Mouse (Mus musculus) embryonic fibroblast, embryonic 13.5 days (primary cell): Measurements from ENCODE around the gene Cdyl. TPM values are rescaled to one million over a fixed set of nuclear protein-coding genes. Genes with fewer than 3 reads are reported as not detected.

ENCODE experiments used
- H3K27ac ChIP-seq: 2 replicates; pipeline ENCODE4 v1.5.1; 2012; ENCODE audit warnings: low read length, control low read depth, inconsistent platforms; ENCODE audit not compliant: insufficient read depth
- H3K4me1 ChIP-seq: 2 replicates; pipeline ENCODE4 v1.6.1; 2011; ENCODE audit warnings: low read length; ENCODE audit not compliant: control insufficient read depth, insufficient read depth
- H3K4me3 ChIP-seq: 2 replicates; pipeline ENCODE4 v1.5.1; 2011; ENCODE audit warnings: mild to moderate bottlenecking, control low read depth, low read length; ENCODE audit not compliant: insufficient read depth
- CTCF ChIP-seq: IDR thresholded peaks from 2 replicates; pipeline ENCODE4 v1.5.1; 2011; ENCODE audit warnings: mild to moderate bottlenecking, control low read depth, low read length, moderate library complexity, borderline replicate concordance; ENCODE audit not compliant: insufficient read depth
- POLR2A ChIP-seq: IDR thresholded peaks from 2 replicates; pipeline ENCODE4 v1.6.1; 2011; ENCODE audit warnings: low read depth, mild to moderate bottlenecking, control low read depth, low read length, moderate library complexity
- polyA plus RNA-seq: library from polyadenylated mRNA; stranded (reverse); fragments of >200 nt; gene quantifications from 2 replicates; pipeline ENCODE4 v1.2.4, GENCODE M21; 2011; ENCODE audit warnings: low read depth; ENCODE audit not compliant: missing spikeins, insufficient read length

The Cdyl gene
- polyA plus RNA-seq, 1 experiment, result 23.5 TPM

GRCm38 (mm10) chr13:35790431-35790830 lies 130.8 kb downstream of the Cdyl start:
- no peak overlapping the region for H3K27ac ChIP-seq
- TF ChIP-seq POLR2A (no peak), CTCF (no peak)
- no peak overlapping the region for H3K4me3 ChIP-seq
- no peaks in the 10 kb centered on the region for H3K4me1 ChIP-seq

GRCm38 (mm10) chr13:35794309-35794708 lies 134.7 kb downstream of the Cdyl start:
- H3K4me3 ChIP-seq, result no peak overlapping the region
- no peak for TF ChIP-seq POLR2A
- TF ChIP-seq CTCF, result no peak
- H3K4me1 ChIP-seq, result 0 out of 2 replicates have a peak, but pooled peaks cover 4% of the 10 kb centered on the region
- H3K27ac ChIP-seq, result no peak overlapping the region

- Histone ChIP-seq H3K27ac (no peak overlapping the region), H3K4me1 (0 out of 2 replicates have a peak, but pooled peaks cover 4% of the 10 kb centered on the region), H3K4me3 (no peak overlapping the region)
- TF ChIP-seq POLR2A (no peak), CTCF (no peak)
Measured at GRCm38 (mm10) chr13:35794774-35795173, 135.1 kb downstream of the Cdyl start.

GRCm38 (mm10) chr13:35795887-35796286 lies 136.3 kb downstream of the Cdyl start:
- Histone ChIP-seq H3K4me1 (0 out of 2 replicates have a peak, but pooled peaks cover 4% of the 10 kb centered on the region), H3K4me3 (no peak overlapping the region), H3K27ac (no peak overlapping the region)
- TF ChIP-seq POLR2A, result no peak
- no peak for TF ChIP-seq CTCF

GRCm38 (mm10) chr13:35796352-35796751 lies 136.7 kb downstream of the Cdyl start:
- H3K4me3 ChIP-seq, result no peak overlapping the region
- no peak for TF ChIP-seq POLR2A
- TF ChIP-seq CTCF, result no peak
- no peak overlapping the region for H3K27ac ChIP-seq
- 0 out of 2 replicates have a peak, but pooled peaks cover 4% of the 10 kb centered on the region for H3K4me1 ChIP-seq

GRCm38 (mm10) chr13:35797811-35798522 lies 138.3 kb downstream of the Cdyl start:
- no peak overlapping the region for H3K4me3 ChIP-seq
- 0 out of 2 replicates have a peak, but pooled peaks cover 4% of the 10 kb centered on the region for H3K4me1 ChIP-seq
- no peak for TF ChIP-seq POLR2A
- H3K27ac ChIP-seq, result no peak overlapping the region

GRCm38 (mm10) chr13:35798645-35799044 lies 139.0 kb downstream of the Cdyl start:
- Histone ChIP-seq H3K4me1 (0 out of 2 replicates have a peak, but pooled peaks cover 4% of the 10 kb centered on the region), H3K4me3 (no peak overlapping the region), H3K27ac (no peak overlapping the region)
- 0 out of 2 replicates have a peak, but pooled peaks have one; percentile 12 for TF ChIP-seq CTCF
- no peak for TF ChIP-seq POLR2A

- TF ChIP-seq POLR2A (no peak), CTCF (no peak)
- Histone ChIP-seq H3K4me1 (0 out of 2 replicates have a peak, but pooled peaks cover 4% of the 10 kb centered on the region), H3K4me3 (no peak overlapping the region), H3K27ac (no peak overlapping the region)
Measured at GRCm38 (mm10) chr13:35800270-35800669, 140.6 kb downstream of the Cdyl start.

- H3K4me3 ChIP-seq, result no peak overlapping the region
- no peak overlapping the region for H3K27ac ChIP-seq
- peaks cover 6% of the 10 kb centered on the region for H3K4me1 ChIP-seq
- TF ChIP-seq POLR2A, result no peak
- no peak for TF ChIP-seq CTCF
Measured at GRCm38 (mm10) chr13:35805727-35806126, 146.1 kb downstream of the Cdyl start.

- H3K4me3 ChIP-seq, result no peak overlapping the region
- no peak overlapping the region for H3K27ac ChIP-seq
- TF ChIP-seq POLR2A (no peak), CTCF (no peak)
Measured at GRCm38 (mm10) chr13:35806165-35806564, 146.5 kb downstream of the Cdyl start.

More at GRCm38 (mm10) chr13:35806165-35806564, 146.5 kb downstream of the Cdyl start:
- H3K4me1 ChIP-seq, result peaks cover 6% of the 10 kb centered on the region
